Mouse (Mus musculus) olfactory bulb, adult 2 months (tissue): ENCODE measurements at regions not wholly inside any gene's neighbourhood (a gene's known extent, or its start where the extent isn't known, plus 50 kb on each side); places are given as distances from the start of the nearest gene placed in this dataset.

Experiments
- CTCF ChIP-seq: fragments of 200-500 bp; IDR thresholded peaks from 2 replicates; pipeline ENCODE4 v1.5.1; 2012; ENCODE audit warnings: low read depth, mild to moderate bottlenecking, low read length, moderate library complexity; ENCODE audit not compliant: insufficient read depth
- POLR2A ChIP-seq: fragments of 200-500 bp; IDR thresholded peaks from 2 replicates; pipeline ENCODE4 v1.6.1; 2012; ENCODE audit warnings: mild to moderate bottlenecking, low read depth, low read length, moderate library complexity; ENCODE audit not compliant: insufficient read depth

- TF ChIP-seq CTCF (no peak), POLR2A (no peak)
These were observed 117.8 kb downstream of the Gm19410 start for GRCm38 (mm10) chr8:35883456-35883780.
